Mouse (Mus musculus) kidney, adult 2 months (tissue): ENCODE data around the gene Rap1gap2.

Source experiments
- CTCF ChIP-seq: fragments of 200-500 bp; conservative IDR thresholded peaks from 2 replicates; pipeline ENCODE4 v1.5.1; 2011; ENCODE audit warnings: low read depth, mild to moderate bottlenecking, control low read depth, low read length, moderate library complexity, mixed read lengths; ENCODE audit not compliant: insufficient read depth, insufficient read length
- POLR2A ChIP-seq: fragments of 200-500 bp; IDR thresholded peaks from one replicate; pipeline ENCODE4 v1.6.1; 2011; ENCODE audit warnings: low read depth, low read length, control low read depth

- TF ChIP-seq POLR2A: no peak
- TF ChIP-seq CTCF: no peak
Measured at GRCm38 (mm10) chr11:74534380-74534779, 76.3 kb downstream of the Rap1gap2 start.
